Mouse (Mus musculus): ENCODE results near the gene Tgfb1i1.

GRCm38 (mm10) chr7:128271496-128271895, 24.9 kb downstream of the Tgfb1i1 start:
- no peak for TF ChIP-seq CTCF (conservative IDR thresholded peaks at IDR 0.05; ENCODE audit: insufficient read depth, insufficient read length, low read depth, low read length)
- TF ChIP-seq POLR2A (IDR thresholded peaks at IDR 0.05; ENCODE audit: low read depth, low read length) = no peak
